Mouse (Mus musculus) T-helper 2 cell (primary cell): ENCODE results near the gene Cfap54.

Source experiments
- in situ Hi-C: fragments of 300-600 bp; cut with MboI, MseI; formaldehyde crosslinking; loops from one replicate; pipeline ENCODE4 v1.15.1; 2025; ENCODE audit warnings: high pct_unique_total_duplicates

Gene Cfap54

DNA sequence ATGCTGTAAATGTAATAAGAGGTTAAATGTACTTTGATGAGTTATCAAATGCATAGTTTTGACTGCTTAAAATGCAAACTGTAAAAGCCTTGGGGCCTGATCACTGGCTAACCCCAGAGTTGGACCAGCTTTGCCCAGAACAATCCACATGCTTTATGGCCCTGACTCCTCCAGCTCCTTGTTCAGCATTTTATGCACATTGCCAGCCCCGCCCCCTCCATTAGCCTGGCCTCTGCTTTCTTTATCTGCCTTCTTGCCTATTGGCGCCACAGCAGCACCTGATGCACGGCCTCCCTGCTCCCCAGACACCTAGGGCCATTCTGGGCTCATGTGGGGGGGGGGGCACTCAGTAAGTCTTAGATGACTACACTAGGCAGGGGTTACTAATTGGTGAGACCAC lies 17.8 kb downstream of the Cfap54 start:
- in situ Hi-C loops = loop anchor here (10.0 to 25.0 kb wide), 3 partner anchors 91 to 374 kb away; no protein-coding TSS in a partner anchor

- in situ Hi-C loops = loop anchor here (10.0 to 25.0 kb wide), 3 partner anchors 92 to 375 kb away; no protein-coding TSS in a partner anchor
Observed at GRCm38 (mm10) chr10:93062395-93062794, 19.0 kb downstream of the Cfap54 start.

- in situ Hi-C loops = loop anchor here (5.0 to 25.0 kb wide), 3 partner anchors 208 to 488 kb away; partner anchors contain the start of genes Amdhd1 and Ccdc38
Observed at GRCm38 (mm10) chr10:93053867-93054266, 27.6 kb downstream of the Cfap54 start.

DNA sequence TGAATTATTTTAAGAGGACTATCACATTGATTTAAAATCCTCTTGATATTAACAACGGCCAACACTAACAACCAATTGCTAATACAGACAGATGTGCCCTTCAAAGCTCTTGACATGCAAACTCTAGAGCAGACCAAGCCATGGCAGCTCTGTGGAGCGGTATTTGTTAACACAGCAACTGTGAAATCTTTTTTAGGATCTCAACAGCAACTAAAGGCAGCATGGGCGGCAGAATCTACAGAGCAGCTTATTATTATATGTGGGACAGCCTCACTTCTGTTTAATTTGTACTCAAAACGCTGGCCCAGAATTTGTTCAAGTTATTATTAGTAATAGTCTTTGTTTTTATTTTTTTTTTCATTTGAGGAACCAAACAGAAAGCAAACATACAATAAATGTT lies 28.1 kb downstream of the Cfap54 start:
- in situ Hi-C loops = loop anchor here (5.0 to 25.0 kb wide), 3 partner anchors 209 to 489 kb away; partner anchors contain the start of genes Amdhd1 and Ccdc38

DNA sequence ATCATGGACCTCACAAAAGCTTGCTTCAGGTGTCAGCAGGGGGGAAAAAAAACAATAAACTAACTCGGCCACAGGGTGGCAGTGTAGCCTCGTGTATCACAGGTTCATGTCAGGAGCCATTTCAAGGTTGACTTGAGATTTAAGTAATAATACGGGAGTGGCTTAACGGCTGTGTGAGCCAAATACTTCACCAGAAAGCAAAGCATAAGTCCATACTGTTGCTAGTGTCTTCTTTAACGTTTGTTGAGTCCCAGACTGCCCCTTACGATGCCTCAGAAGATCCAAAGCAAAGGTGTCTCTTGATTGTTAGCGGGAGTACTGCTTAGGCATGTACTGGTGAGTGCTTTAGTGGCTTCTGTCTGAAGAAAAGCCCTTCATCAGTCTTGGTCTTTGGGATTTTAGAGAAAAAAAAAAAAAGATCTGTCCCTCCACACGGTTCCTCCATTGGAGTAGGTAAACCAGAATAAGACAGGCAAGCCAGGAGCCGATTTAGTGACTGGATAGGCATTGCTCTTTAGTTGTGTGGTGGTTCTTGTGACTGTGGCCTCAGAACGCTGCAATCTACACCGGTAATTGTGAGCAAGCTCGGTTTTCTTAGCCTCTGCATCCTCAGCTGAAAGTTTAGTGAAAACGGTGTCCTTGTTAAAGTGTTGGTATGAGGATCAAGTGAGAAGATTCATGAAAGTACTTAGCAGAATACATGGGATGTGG lies 30.2 kb downstream of the Cfap54 start:
- in situ Hi-C loops = loop anchor here (5.0 to 25.0 kb wide), 3 partner anchors 211 to 491 kb away; partner anchors contain the start of genes Amdhd1 and Ccdc38

DNA sequence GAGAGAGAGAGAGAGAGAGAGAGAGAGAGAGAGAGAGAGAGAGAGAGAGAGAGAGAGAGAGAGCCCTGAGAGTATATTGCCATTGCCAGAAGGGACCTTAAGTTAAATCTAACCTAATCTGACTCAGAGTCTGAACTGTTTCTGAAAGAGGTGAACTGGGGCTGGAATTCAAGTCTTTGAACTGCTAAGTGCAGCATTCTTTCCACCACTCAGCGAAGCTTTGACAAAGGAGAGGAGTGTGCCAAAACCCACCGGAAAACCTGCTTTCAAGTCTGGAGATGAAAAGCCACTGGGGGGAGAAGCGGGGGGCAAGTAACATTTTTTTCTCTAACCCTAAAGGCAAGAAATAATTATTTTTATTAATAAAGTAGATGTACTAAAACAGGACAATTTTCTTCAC lies 30.8 kb downstream of the Cfap54 start:
- in situ Hi-C loops = loop anchor here (5.0 to 25.0 kb wide), 3 partner anchors 212 to 492 kb away; partner anchors contain the start of genes Amdhd1 and Ccdc38

DNA sequence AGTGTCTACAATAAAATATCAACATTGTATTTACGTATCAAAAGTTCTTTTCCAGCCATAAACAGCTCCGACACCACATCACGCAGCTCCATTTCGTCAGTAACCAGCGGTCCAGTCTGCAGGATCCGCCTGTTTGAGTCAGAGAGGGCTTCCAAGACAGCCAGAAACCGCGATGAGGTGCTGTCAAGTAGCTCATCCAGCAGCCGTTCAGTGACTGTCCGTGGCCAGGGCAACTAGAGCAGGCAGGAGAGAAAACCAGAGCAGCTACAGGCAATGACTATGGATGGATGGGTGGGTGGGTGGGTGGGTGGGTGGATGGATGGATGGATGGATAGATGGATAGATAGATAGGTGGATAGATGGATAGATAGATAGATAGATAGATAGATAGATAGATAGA lies 38.2 kb downstream of the Cfap54 start:
- in situ Hi-C loops = no loop called here

- in situ Hi-C loops = no loop called here
Observed at GRCm38 (mm10) chr10:93041850-93042249, 39.6 kb downstream of the Cfap54 start.

DNA sequence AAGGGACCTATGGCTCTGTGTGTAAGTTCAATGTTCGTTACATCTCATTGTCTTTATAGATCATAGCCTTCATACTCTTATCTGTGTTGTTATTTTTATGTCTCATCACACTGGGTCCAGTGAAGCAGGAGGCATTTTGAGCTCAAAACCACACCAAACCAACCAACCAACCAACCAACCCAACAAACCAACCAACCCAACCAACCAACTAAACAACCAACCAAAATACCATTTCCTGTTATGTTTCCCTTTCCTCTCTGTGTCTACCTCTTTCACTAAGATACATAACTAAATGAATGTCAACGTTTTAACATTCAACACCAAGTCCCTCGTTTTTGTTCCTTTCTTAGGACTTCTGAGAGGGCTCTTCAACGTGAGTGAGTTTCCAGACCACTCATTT lies 40.0 kb downstream of the Cfap54 start:
- in situ Hi-C loops = no loop called here

DNA sequence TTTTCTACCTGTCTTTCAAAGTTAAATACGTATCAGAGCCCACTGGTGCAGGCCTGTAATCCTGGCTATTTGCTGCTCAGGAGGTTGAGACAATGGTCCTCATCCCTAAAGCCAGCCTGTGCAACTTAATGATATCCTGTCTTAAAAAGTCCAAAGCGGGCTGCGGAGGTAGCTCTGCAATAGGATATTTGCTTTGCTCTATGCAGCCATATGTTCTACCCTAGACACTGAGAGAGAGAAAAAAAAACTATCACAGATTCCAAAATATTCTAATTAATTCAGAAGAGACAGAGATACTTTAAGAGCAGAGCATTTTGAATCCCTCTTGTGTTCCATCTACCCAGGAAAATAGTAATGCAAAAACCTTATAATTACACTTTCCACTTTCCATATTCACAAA lies 44.9 kb downstream of the Cfap54 start:
- in situ Hi-C loops = no loop called here

DNA sequence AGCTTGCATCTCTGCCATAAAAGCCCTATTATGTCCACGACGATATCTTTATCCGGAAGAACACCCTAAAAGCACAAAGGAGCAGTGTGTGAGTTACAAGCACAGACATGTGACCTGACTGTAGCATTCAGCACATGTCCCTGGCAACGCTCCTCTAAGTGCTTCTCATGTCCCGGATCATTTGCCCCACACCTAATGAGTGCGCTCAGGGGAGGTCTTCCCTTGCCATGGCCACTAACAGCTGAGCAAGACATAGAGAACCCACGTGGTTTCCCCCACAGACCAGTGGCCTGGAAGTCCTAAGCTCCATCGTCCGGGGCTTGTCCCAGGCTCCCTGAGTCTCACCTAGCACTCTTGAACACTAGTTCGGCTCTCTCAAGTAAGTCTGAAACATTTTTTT lies 45.9 kb downstream of the Cfap54 start:
- in situ Hi-C loops = no loop called here

GRCm38 (mm10) chr10:93023295-93023694 lies 58.1 kb downstream of the Cfap54 start:
- in situ Hi-C loops = loop anchor here (10.0 to 25.0 kb wide), 2 partner anchors 711 to 1748 kb away; no protein-coding TSS in a partner anchor

- in situ Hi-C loops = loop anchor here (10.0 to 25.0 kb wide), 2 partner anchors 702 to 809 kb away; no protein-coding TSS in a partner anchor
Observed at GRCm38 (mm10) chr10:93014059-93014795, 67.2 kb downstream of the Cfap54 start.

GRCm38 (mm10) chr10:93011085-93011484 lies 70.3 kb downstream of the Cfap54 start:
- in situ Hi-C loops = loop anchor here (10.0 to 25.0 kb wide), 2 partner anchors 699 to 806 kb away; no protein-coding TSS in a partner anchor

GRCm38 (mm10) chr10:93006970-93007369 lies 74.4 kb downstream of the Cfap54 start:
- in situ Hi-C loops = loop anchor here (25.0 kb wide), 1 partner anchor 695 kb away; no protein-coding TSS in a partner anchor

GRCm38 (mm10) chr10:93006405-93006804 lies 75.0 kb downstream of the Cfap54 start:
- in situ Hi-C loops = loop anchor here (25.0 kb wide), 1 partner anchor 694 kb away; no protein-coding TSS in a partner anchor

DNA sequence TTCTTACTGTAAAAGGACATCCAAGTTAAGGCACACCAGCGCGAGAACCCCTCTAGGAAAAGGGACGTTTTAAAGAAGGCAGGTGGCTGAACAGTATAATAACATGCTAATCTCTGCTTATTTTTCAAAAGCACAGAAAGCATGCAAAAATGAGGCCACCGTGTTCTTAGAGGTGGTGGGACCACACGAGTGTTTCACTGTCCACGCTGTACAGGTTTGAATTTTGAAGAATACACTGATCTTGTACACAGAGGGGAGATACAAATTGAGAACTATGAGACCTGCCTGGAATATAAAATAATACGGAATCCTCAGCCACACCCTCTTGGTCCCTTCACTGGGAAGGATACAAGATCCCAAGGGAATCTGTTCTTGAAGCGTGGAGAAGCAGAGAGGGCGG lies 82.9 kb downstream of the Cfap54 start:
- in situ Hi-C loops = no loop called here

GRCm38 (mm10) chr10:92995186-92995585 lies 86.2 kb downstream of the Cfap54 start:
- in situ Hi-C loops = no loop called here

DNA sequence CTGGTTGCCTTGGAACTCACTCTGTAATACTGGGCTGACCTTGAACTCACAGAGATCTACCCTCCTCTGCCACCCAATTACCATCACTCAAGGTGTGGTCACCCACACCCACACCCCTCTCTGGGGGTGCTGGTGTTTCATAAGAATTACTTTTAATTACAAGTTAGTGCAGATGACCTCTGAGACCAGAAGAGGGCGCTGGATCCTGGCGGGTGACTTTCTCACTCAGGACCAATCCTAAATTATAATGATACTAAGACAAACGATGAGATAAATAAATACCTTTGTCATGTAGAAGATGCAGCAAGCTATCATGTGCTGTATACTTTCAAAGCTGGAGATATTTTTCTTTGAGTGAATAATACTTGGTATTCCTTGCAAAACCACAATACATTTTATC lies 87.1 kb downstream of the Cfap54 start:
- in situ Hi-C loops = no loop called here

- in situ Hi-C loops = no loop called here
Observed at GRCm38 (mm10) chr10:92992526-92992925, 88.9 kb downstream of the Cfap54 start.

DNA sequence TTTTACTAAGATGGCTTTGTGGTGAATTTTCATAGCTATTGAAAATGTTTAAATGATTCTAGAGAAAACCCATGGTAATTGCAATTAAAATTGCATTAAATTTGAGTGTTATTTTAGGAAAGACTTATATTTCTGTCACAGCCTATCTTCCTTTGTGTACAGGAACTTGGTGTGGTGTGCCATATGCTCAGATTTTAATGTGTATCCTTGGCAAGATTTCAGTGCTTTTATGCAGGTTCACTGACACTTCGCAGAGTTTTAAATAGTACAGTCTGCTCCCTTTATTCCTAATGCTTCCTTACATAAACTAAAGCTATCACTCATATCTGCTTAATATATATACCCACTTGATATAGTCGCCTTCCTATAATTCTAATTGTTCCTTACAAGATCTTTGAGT lies 90.8 kb downstream of the Cfap54 start:
- in situ Hi-C loops = no loop called here

GRCm38 (mm10) chr10:92965134-92965533 lies 116.3 kb downstream of the Cfap54 start:
- in situ Hi-C loops = no loop called here
